In the genomic region with DNA sequence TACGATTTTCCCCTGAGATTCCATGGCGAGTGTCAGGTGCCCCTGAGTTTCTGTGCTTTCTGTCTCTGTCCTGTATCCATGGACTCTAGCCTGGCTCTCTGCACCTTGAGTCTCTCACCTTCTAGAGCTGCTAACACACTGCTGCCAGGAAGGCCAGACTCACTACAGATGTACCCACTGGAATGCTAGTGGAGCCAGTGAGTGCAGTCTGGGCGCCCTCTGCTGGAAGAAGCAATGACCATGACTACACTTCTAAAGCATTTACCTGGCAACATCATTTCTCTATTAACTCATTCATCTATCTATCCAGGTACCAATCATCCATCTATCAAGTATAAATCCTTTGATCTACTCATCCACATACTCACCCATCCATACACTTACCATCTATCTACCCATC, we compare ENCODE assay signal across 1 mouse cellular context.
A peak's percentile ranks its signal among the peaks of the same experiment; 100 is the strongest.
TF ChIP-seq lines count a peak whose summit lies in the region.

No protein-coding gene starts in this region.

TF ChIP-seq in CH12.LX, 34 proteins besides CTCF, POLR2A, EP300 and RAD21 (continued from another document):
- no peak for TF ChIP-seq ZNF384 (IDR thresholded peaks at IDR 0.05; ENCODE audit: low read depth, low read length)
- TF ChIP-seq ELF1 (IDR thresholded peaks at IDR 0.05; ENCODE audit: low read depth, low read length) = no peak
- TF ChIP-seq NRF1 (IDR thresholded peaks at IDR 0.05; ENCODE audit: low read depth, low read length) = no peak
- TF ChIP-seq CHD2 (IDR thresholded peaks at IDR 0.05; ENCODE audit: low read length) = no peak
- no peak for TF ChIP-seq MXI1 (IDR thresholded peaks at IDR 0.05; ENCODE audit: low read depth, low read length)
- peak; percentile 59; the same call in 1 of the 2 replicates for TF ChIP-seq NELFE (IDR thresholded peaks at IDR 0.05; ENCODE audit: low read depth, low read length)
- no peak for TF ChIP-seq UBTF (IDR thresholded peaks at IDR 0.05; ENCODE audit: low read depth, low read length)
- TF ChIP-seq MAX (IDR thresholded peaks at IDR 0.05; ENCODE audit: low read length) = no peak
- no peak for TF ChIP-seq POLR2AphosphoS2 (IDR thresholded peaks at IDR 0.05; ENCODE audit: low read depth, low read length)
- no peak for TF ChIP-seq MYC (IDR thresholded peaks at IDR 0.05; ENCODE audit: low read depth, low read length)
- no peak for TF ChIP-seq IRF4 (IDR thresholded peaks at IDR 0.05; ENCODE audit: low read depth, low read length)
- TF ChIP-seq USF2 (conservative IDR thresholded peaks at IDR 0.05; ENCODE audit: low read depth, low read length) = no peak
- peak; percentile 76 for TF ChIP-seq ZC3H11A (IDR thresholded peaks at IDR 0.05; ENCODE audit: low read depth, low read length)
- no peak for TF ChIP-seq CHD1 (IDR thresholded peaks at IDR 0.05; ENCODE audit: low read depth, low read length)
- no peak for TF ChIP-seq BHLHE40 (IDR thresholded peaks at IDR 0.05; ENCODE audit: low read depth, low read length)
- 0 out of 2 replicates have a peak, but pooled peaks have one; percentile 19 for TF ChIP-seq MEF2A (IDR thresholded peaks at IDR 0.05; ENCODE audit: borderline replicate concordance, low read depth, low read length)
